Mouse (Mus musculus) heart, adult 2 months (tissue): ENCODE results near the gene Foxo3. TPM values are rescaled to one million over a fixed set of nuclear protein-coding genes. Genes with fewer than 3 reads are reported as not detected.

Source experiments
- DNase-seq, 2 experiments: peaks; one replicate each; pipeline ENCODE4 v3.0.0; 2021
- H3K27ac ChIP-seq: fragments of 200-600 bp; 2 replicates; pipeline ENCODE4 v1.8.1; 2022
- H3K27me3 ChIP-seq: fragments of 200-500 bp; 2 replicates; pipeline ENCODE4 v1.6.1; 2012; ENCODE audit warnings: mild to moderate bottlenecking, low read length, inconsistent platforms, mixed read lengths; ENCODE audit not compliant: control insufficient read depth, insufficient read depth
- H3K36me3 ChIP-seq: fragments of 200-500 bp; 2 replicates; pipeline ENCODE4 v1.6.1; 2012; ENCODE audit warnings: low read length, inconsistent platforms; ENCODE audit not compliant: control insufficient read depth, insufficient read depth
- H3K4me1 ChIP-seq: fragments of 200-500 bp; 2 replicates; pipeline ENCODE4 v1.6.1; 2011; ENCODE audit warnings: low read length; ENCODE audit not compliant: control insufficient read depth, insufficient read depth
- H3K4me3 ChIP-seq: fragments of 200-600 bp; 2 replicates; pipeline ENCODE4 v1.8.1; 2022
- H3K79me2 ChIP-seq: fragments of 200-500 bp; replicated peaks from 2 replicates; pipeline ENCODE4 v1.6.1; 2012; ENCODE audit warnings: mild to moderate bottlenecking, inconsistent platforms, low read length, moderate library complexity, mixed read lengths; ENCODE audit not compliant: control insufficient read depth, insufficient read depth
- H3K9ac ChIP-seq: fragments of 200-500 bp; 2 replicates; pipeline ENCODE4 v1.6.1; 2012; ENCODE audit warnings: low read depth, mild to moderate bottlenecking, control low read depth, inconsistent platforms, low read length, mixed read lengths
- CTCF ChIP-seq: fragments of 200-600 bp; IDR thresholded peaks from 2 replicates; pipeline ENCODE4 v1.8.1; 2022; ENCODE audit warnings: antibody characterized with exemption, mild to moderate bottlenecking, moderate library complexity
- EP300 ChIP-seq: fragments of 200-500 bp; IDR thresholded peaks from 2 replicates; pipeline ENCODE4 v1.6.1; 2011; ENCODE audit warnings: low read depth, low read length, control low read depth; ENCODE audit not compliant: insufficient read depth
- POLR2A ChIP-seq: fragments of 200-500 bp; IDR thresholded peaks from 2 replicates; pipeline ENCODE4 v1.6.1; 2011; ENCODE audit warnings: mild to moderate bottlenecking, low read depth, low read length, control low read depth; ENCODE audit not compliant: insufficient read depth
- WGBS: fragments of 180-500 bp; shearing (Covaris S2); methylation state at CpG from one replicate; pipeline ENCODE4 v1.1.7; 2018; 5-methylcytosine and 5-hydroxymethylcytosine counted together
- intact Hi-C: fragments of 180-260 bp; cut with DNase I; formaldehyde crosslinking; loops from one replicate; pipeline ENCODE4 v1.15.1; 2025
- polyA plus RNA-seq: library from polyadenylated mRNA; depleted of rRNA; stranded (reverse); fragments of >200 nt; gene quantifications from 2 replicates; pipeline ENCODE4 v1.2.3, GENCODE M21; 2012
- total RNA-seq, 2 experiments: library from RNA; stranded (reverse); gene quantifications; 2 replicates each; pipeline ENCODE4 v1.2.3; 2021

Foxo3 gene
- total and polyA plus RNA-seq, 3 experiments: 26.7 to 89.5 (median 72.5) TPM

DNA sequence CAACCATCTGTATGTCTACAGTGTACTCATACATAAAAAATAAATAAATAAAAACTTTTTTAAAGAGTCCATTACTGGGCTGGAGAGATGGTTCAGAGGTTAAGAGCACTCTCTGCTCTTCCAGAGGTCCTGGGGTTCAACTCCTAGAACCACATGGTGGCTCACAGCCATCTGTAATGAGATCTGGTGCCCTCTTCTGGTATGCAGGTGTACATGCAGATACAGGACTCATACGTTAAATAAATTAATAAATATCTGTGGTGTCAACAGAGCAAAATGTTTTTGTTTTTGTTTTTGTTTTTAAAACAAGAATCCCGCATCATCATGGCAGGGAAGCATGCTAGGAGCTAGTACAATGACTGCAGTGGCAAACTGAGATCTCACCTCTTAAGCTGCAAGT is 20.6 kb upstream of the Foxo3 start:
- Histone ChIP-seq H3K79me2 (no peaks in the 10 kb centered on the region), H3K27ac (no peak overlapping the region), H3K4me1 (peaks cover 7% of the 10 kb centered on the region), H3K9ac (no peak overlapping the region), H3K36me3 (no peaks in the 10 kb centered on the region), H3K4me3 (no peak overlapping the region), H3K27me3 (no peaks in the 10 kb centered on the region)
- 77% methylated on average over 2 of the region's 2 CpGs for WGBS
- TF ChIP-seq CTCF (peak; percentile 58), POLR2A (no peak), EP300 (no peak)
- intact Hi-C loops: loop anchor here (5.0 kb wide), 2 partner anchors 605 to 780 kb away; partner anchors contain the start of gene Cd164
- no peak for DNase-seq

- Histone ChIP-seq H3K4me1 (peaks cover 7% of the 10 kb centered on the region), H3K27me3 (no peaks in the 10 kb centered on the region), H3K36me3 (no peaks in the 10 kb centered on the region), H3K9ac (no peak overlapping the region), H3K79me2 (no peaks in the 10 kb centered on the region), H3K4me3 (no peak overlapping the region), H3K27ac (no peak overlapping the region)
- no peak for TF ChIP-seq CTCF
- TF ChIP-seq POLR2A: no peak
- TF ChIP-seq EP300: no peak
- WGBS: 69% methylated on average over 4 of the region's 4 CpGs
- intact Hi-C loops: loop anchor here (5.0 kb wide), 2 partner anchors 604 to 779 kb away; partner anchors contain the start of gene Cd164
- no peak for DNase-seq
These were observed 20.0 kb upstream of the Foxo3 start for GRCm38 (mm10) chr10:42296559-42296958.

DNA sequence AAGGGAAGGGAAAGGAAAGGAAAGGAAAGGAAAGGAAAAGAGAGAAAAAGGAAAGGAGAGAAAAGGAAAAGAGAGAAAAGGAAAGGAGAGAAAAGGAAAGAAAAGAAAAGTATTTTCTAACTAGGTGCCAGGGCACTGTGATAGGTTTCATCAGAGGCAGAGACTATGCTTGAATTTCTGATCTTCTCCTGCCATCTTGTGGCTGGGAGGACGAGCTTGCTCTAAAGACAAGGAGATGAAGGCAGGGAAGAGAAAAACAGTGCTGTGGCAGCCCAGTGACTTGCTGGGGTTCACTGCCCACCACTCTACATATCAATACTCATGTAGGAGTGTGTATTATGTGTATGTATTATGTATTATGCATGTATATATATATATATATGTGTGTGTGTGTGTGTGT is 18.5 kb upstream of the Foxo3 start:
- H3K27ac ChIP-seq: no peak overlapping the region
- no peak for DNase-seq
- H3K36me3 ChIP-seq: no peaks in the 10 kb centered on the region
- intact Hi-C loops: loop anchor here (1.0 to 5.0 kb wide), 4 partner anchors 315 to 778 kb away; partner anchors contain the start of gene Cd164
- no peak overlapping the region for H3K9ac ChIP-seq
- H3K79me2 ChIP-seq: no peaks in the 10 kb centered on the region
- 14% methylated on average over 1 of the region's 1 CpGs for WGBS
- peak; percentile 83 for TF ChIP-seq EP300
- peak; percentile 72 for TF ChIP-seq CTCF
- TF ChIP-seq POLR2A: no peak
- H3K27me3 ChIP-seq: no peaks in the 10 kb centered on the region
- H3K4me3 ChIP-seq: no peak overlapping the region
- peaks cover 1% of the 10 kb centered on the region; the same call in 1 of the 2 replicates for H3K4me1 ChIP-seq

DNA sequence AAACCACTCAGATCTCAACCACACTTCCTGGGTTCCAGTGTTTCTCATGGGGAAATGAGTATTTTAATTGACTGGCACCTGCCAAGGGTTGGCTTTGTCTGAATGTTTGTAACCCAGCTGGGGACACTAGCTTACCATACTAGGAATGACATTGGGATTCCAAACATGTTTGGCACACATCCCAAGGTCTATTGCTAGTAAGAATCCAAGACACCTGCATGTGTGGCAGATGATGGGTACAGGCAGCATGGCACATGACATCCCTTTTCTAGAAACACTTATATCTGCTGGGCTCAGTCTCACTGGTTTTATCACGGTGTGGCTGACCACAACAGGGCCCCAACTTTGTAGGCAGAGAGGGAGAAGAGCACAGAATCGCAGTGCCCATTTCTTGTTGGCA is 17.8 kb upstream of the Foxo3 start:
- intact Hi-C loops: loop anchor here (2.0 kb wide), 1 partner anchor 464 kb away; no protein-coding TSS in a partner anchor
- WGBS: 50% methylated on average over 2 of the region's 2 CpGs
- DNase-seq: no peak
- no peaks in the 10 kb centered on the region for H3K79me2 ChIP-seq
- no peak for TF ChIP-seq EP300
- no peak for TF ChIP-seq CTCF
- TF ChIP-seq POLR2A: no peak
- no peaks in the 10 kb centered on the region for H3K36me3 ChIP-seq
- H3K27ac ChIP-seq: no peak overlapping the region
- H3K9ac ChIP-seq: no peak overlapping the region
- H3K4me3 ChIP-seq: no peak overlapping the region
- no peaks in the 10 kb centered on the region for H3K4me1 ChIP-seq
- H3K27me3 ChIP-seq: no peaks in the 10 kb centered on the region

DNA sequence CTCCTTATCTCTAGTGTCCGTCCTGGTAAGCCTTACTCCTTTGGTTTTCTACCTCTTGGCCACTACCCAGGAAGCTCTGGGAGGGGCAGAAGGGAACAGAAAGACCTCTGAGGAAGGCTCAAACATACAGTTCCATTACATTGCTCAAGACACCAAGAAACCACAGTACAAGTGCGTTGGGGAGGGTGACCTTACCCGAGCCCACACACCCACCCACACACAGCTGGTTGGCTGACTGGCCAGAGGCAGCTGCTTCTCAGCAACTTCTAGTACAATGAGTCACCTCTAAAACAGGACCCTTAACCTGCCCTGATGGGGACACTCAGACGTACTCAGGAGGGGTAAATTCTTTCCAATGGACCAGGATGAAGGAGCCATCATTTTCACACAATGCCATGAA is 17.3 kb upstream of the Foxo3 start:
- TF ChIP-seq EP300 (no peak), POLR2A (no peak), CTCF (no peak)
- no peak for DNase-seq
- 54% methylated on average over 4 of the region's 4 CpGs for WGBS
- no peaks in the 10 kb centered on the region for H3K27me3 ChIP-seq
- H3K4me3 ChIP-seq: no peak overlapping the region
- no peaks in the 10 kb centered on the region for H3K4me1 ChIP-seq
- intact Hi-C loops: loop anchor here (2.0 kb wide), 2 partner anchors 223 to 463 kb away; no protein-coding TSS in a partner anchor
- H3K79me2 ChIP-seq: no peaks in the 10 kb centered on the region
- H3K27ac ChIP-seq: no peak overlapping the region
- no peak overlapping the region for H3K9ac ChIP-seq
- H3K36me3 ChIP-seq: no peaks in the 10 kb centered on the region

- no peaks in the 10 kb centered on the region for H3K27me3 ChIP-seq
- TF ChIP-seq CTCF (peak; percentile 72), EP300 (peak; percentile 44; the same call in 1 of the 2 replicates), POLR2A (no peak)
- intact Hi-C loops: no loop called here
- no peaks in the 10 kb centered on the region for H3K4me1 ChIP-seq
- no peaks in the 10 kb centered on the region for H3K36me3 ChIP-seq
- 70% methylated on average over 5 of the region's 5 CpGs for WGBS
- H3K27ac ChIP-seq: no peak overlapping the region
- no peak overlapping the region for H3K9ac ChIP-seq
- no peak overlapping the region for H3K4me3 ChIP-seq
- no peaks in the 10 kb centered on the region for H3K79me2 ChIP-seq
- peak in 1 of 2 experiments; percentile 62 for DNase-seq
These were observed 14.8 kb upstream of the Foxo3 start for GRCm38 (mm10) chr10:42291360-42291759.
